Mouse (Mus musculus) intestine, postnatal 0 days (tissue): ENCODE data around the gene Neb. TPM values are rescaled to one million over a fixed set of nuclear protein-coding genes. Genes with fewer than 3 reads are reported as not detected.

Experiments
- ATAC-seq: fragments of 200-750 bp; cut with Nextera tagmentation; 2 replicates; pipeline ENCODE4 v1.8.0; 2017; ENCODE audit warnings: mild to moderate bottlenecking, moderate TSS enrichment, moderate library complexity
- H3K27ac ChIP-seq: fragments of 300-500 bp; sonication (generic); 2 replicates; pipeline ENCODE4 v1.5.1; 2014; ENCODE audit warnings: mild to moderate bottlenecking, low read depth, low read length, moderate library complexity
- H3K27me3 ChIP-seq: fragments of 300-500 bp; sonication (generic); replicated peaks from 2 replicates; pipeline ENCODE4 v1.6.1; 2014; ENCODE audit warnings: low read length, mixed read lengths; ENCODE audit not compliant: control insufficient read depth, insufficient read depth
- H3K36me3 ChIP-seq: fragments of 300-500 bp; sonication (generic); 2 replicates; pipeline ENCODE4 v1.6.1; 2014; ENCODE audit warnings: mild to moderate bottlenecking, moderate library complexity; ENCODE audit not compliant: control insufficient read depth, insufficient read depth
- H3K4me1 ChIP-seq: fragments of 300-500 bp; sonication (generic); replicated peaks from 2 replicates; pipeline ENCODE4 v1.6.1; 2014; ENCODE audit warnings: antibody characterized with exemption, low read length, mixed read lengths; ENCODE audit not compliant: control insufficient read depth, insufficient read depth
- H3K4me2 ChIP-seq: fragments of 300-500 bp; sonication (generic); replicated peaks from 2 replicates; pipeline ENCODE4 v1.6.1; 2014; ENCODE audit warnings: low read depth, mild to moderate bottlenecking, moderate library complexity
- H3K4me3 ChIP-seq: fragments of 300-500 bp; sonication (generic); 2 replicates; pipeline ENCODE4 v1.5.1; 2014; ENCODE audit warnings: low read depth, low read length
- H3K9ac ChIP-seq: fragments of 300-500 bp; sonication (generic); 2 replicates; pipeline ENCODE4 v1.6.1; 2014; ENCODE audit warnings: mild to moderate bottlenecking, low read depth, low read length
- H3K9me3 ChIP-seq: fragments of 300-500 bp; sonication (generic); 2 replicates; pipeline ENCODE4 v1.6.1; 2016; ENCODE audit warnings: mixed run types; ENCODE audit not compliant: control insufficient read depth
- CTCF ChIP-seq: sonication (generic); IDR thresholded peaks from 2 replicates; pipeline ENCODE4 v1.5.1; 2016; ENCODE audit warnings: low read depth, mild to moderate bottlenecking, control low read depth, antibody characterized with exemption, moderate library complexity
- WGBS: fragments of 180-500 bp; shearing (Covaris S2); extraction: QIAGEN DNeasy Blood & Tissue Kit; methylation state at CpG from one replicate; pipeline ENCODE4 v1.1.7; 2014; 5-methylcytosine and 5-hydroxymethylcytosine counted together
- polyA plus RNA-seq: library from polyadenylated mRNA; unstranded; fragments of >200 nt; fragmentation: Nextera tagmentation; extraction: Ambion mirVana; gene quantifications from 2 replicates; pipeline ENCODE4 v1.2.1, GENCODE M21; 2015

The Neb gene
- polyA plus RNA-seq, 1 experiment from 2014 or later, result 0.10 TPM

GRCm38 (mm10) chr2:52321866-52322265 lies 56.4 kb downstream of the Neb start:
- H3K36me3 ChIP-seq, result no peaks in the 10 kb centered on the region
- H3K27ac ChIP-seq, result no peak overlapping the region
- H3K4me2 ChIP-seq, result no peak overlapping the region
- H3K4me1 ChIP-seq, result no peaks in the 10 kb centered on the region
- H3K9me3 ChIP-seq, result no peaks in the 10 kb centered on the region
- WGBS, result 82% methylated on average over 3 of the region's 3 CpGs
- ATAC-seq, result no peak
- no peak overlapping the region for H3K9ac ChIP-seq
- H3K27me3 ChIP-seq, result no peaks in the 10 kb centered on the region
- no peak overlapping the region for H3K4me3 ChIP-seq
- TF ChIP-seq CTCF, result no peak

DNA sequence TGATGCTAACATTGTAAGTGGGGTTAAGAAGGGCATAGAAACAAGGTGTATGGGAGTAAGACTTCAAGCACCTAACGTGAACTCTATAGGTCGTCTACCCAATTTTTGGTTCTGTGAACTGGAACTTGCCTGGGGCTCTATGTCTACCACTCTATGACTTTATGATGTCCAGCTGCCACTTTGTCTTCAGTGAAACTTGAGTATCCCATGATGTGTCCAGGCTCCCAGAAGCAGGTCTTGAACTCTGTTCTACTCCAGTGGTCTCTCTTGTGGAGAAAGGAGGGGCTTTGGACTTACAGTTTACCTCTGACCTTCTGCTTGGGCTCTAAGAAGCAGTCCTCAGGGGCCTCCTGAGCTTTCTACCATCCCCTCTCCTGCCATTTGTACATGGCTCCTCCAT lies 58.1 kb downstream of the Neb start:
- WGBS, result 87% methylated on average over 2 of the region's 2 CpGs
- H3K4me2 ChIP-seq, result no peak overlapping the region
- H3K9me3 ChIP-seq, result no peaks in the 10 kb centered on the region
- TF ChIP-seq CTCF, result no peak
- no peak overlapping the region for H3K27ac ChIP-seq
- H3K4me1 ChIP-seq, result no peaks in the 10 kb centered on the region
- H3K36me3 ChIP-seq, result no peaks in the 10 kb centered on the region
- no peak overlapping the region for H3K4me3 ChIP-seq
- no peak overlapping the region for H3K9ac ChIP-seq
- H3K27me3 ChIP-seq, result no peaks in the 10 kb centered on the region
- ATAC-seq, result no peak

GRCm38 (mm10) chr2:52319020-52319567 lies 59.2 kb downstream of the Neb start:
- H3K27me3 ChIP-seq, result no peaks in the 10 kb centered on the region
- 57% methylated on average over 5 of the region's 5 CpGs for WGBS

GRCm38 (mm10) chr2:52317471-52317870 lies 60.8 kb downstream of the Neb start:
- Histone ChIP-seq H3K4me3 (no peak overlapping the region), H3K27me3 (no peaks in the 10 kb centered on the region), H3K4me2 (no peak overlapping the region), H3K36me3 (no peaks in the 10 kb centered on the region), H3K9ac (no peak overlapping the region), H3K4me1 (no peaks in the 10 kb centered on the region), H3K27ac (no peak overlapping the region), H3K9me3 (no peaks in the 10 kb centered on the region)
- no peak for TF ChIP-seq CTCF
- ATAC-seq, result no peak
- WGBS, result 83% methylated on average over 4 of the region's 4 CpGs

More at GRCm38 (mm10) chr2:52319020-52319567, 59.2 kb downstream of the Neb start:
- no peak overlapping the region for H3K4me3 ChIP-seq
- TF ChIP-seq CTCF, result no peak
- ATAC-seq, result no peak
- no peaks in the 10 kb centered on the region for H3K4me1 ChIP-seq
- H3K36me3 ChIP-seq, result no peaks in the 10 kb centered on the region
- no peak overlapping the region for H3K9ac ChIP-seq
- H3K27ac ChIP-seq, result no peak overlapping the region
- H3K4me2 ChIP-seq, result no peak overlapping the region
- no peaks in the 10 kb centered on the region for H3K9me3 ChIP-seq

DNA sequence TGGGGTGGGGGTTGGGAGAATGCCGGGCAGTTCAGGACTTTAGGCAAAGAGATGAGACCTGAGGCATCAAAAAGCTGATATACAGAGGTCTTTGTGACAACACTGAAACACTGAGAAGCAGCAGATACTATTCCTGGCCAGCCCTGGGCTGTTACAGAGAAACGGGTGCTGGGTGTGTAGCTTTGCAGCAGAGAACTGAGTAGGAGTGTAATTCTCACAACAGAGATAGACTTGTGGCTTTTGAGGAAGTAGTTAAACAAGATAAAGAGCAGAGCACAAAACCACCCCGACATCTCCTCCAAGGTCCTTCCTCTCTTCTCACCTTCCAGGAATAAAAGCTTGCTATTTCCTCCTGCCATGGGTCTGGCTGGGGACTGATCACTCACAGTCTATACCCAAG lies 62.5 kb downstream of the Neb start:
- H3K4me3 ChIP-seq, result no peak overlapping the region
- no peak overlapping the region for H3K4me2 ChIP-seq
- no peak for TF ChIP-seq CTCF
- no peak overlapping the region for H3K27ac ChIP-seq
- no peaks in the 10 kb centered on the region for H3K27me3 ChIP-seq
- H3K4me1 ChIP-seq, result no peaks in the 10 kb centered on the region
- H3K9ac ChIP-seq, result no peak overlapping the region
- ATAC-seq, result no peak
- 51% methylated on average over 3 of the region's 3 CpGs for WGBS
- no peaks in the 10 kb centered on the region for H3K36me3 ChIP-seq
- no peaks in the 10 kb centered on the region for H3K9me3 ChIP-seq

DNA sequence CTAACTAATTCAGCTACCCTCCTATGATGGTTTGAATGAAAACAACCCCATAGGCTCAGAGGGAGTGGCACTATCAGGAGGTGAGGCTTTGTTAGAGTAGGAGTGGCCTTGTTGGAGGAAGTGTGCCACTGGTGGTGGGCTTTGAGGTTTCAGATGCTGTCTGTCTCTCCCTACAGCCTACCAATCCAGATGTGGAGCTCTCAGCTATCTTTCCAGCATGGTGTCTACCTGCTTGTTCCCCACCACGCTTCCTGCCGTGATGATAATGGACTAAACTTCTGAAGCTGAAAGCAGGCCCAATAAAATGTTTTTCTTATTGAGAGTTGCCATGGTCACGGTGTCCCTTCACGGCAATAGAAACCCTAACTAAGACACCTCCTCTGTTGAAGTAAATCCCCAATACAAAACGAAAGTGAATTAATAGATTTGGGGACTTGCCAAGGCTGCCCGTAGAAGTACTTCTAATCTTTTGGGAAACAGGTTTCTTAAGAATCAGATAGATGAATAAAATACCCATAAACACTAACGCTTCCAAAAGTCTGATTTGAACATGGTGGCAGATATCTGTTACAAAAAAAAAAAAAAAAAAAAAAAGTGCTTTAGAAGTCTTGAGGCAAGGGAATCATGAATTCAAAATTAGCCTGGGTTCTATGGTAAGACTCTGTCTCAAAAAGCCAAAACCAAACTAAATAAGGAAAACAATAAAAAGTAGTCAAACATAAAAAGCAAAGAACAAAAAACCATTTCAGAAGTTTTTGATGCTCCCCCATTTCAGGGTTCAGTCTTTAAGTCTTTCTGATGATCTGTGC lies 63.1 kb downstream of the Neb start:
- no peak overlapping the region for H3K9ac ChIP-seq
- H3K27ac ChIP-seq, result no peak overlapping the region
- 91% methylated on average over 7 of the region's 7 CpGs for WGBS
- no peak overlapping the region for H3K4me3 ChIP-seq
- no peak overlapping the region for H3K4me2 ChIP-seq
- H3K27me3 ChIP-seq, result no peaks in the 10 kb centered on the region
- no peak for TF ChIP-seq CTCF
- ATAC-seq, result no peak
- H3K36me3 ChIP-seq, result no peaks in the 10 kb centered on the region
- no peaks in the 10 kb centered on the region for H3K4me1 ChIP-seq
- H3K9me3 ChIP-seq, result no peaks in the 10 kb centered on the region
